Mouse (Mus musculus): ENCODE data around the gene Ick.

DNA sequence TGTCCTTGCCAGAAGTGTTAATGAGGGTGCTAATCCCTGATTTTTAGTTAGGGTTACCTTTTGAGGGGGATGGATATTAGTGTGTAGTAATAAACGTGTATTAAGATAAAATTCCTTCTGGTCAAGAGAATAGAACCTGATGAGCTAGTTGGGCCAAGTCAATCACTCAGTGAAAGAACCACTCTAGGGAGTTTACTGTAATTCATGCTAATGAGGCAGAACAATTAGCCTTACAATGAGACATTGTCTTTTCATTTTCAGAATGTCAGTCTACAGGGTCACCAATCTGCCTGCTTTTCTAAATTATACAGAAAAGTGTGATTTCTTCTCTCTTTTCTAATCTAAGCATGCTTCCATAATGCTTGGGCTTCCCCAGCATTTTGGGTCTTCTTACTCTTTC lies 65.0 kb downstream of the Ick start:
- TF ChIP-seq CTCF (IDR thresholded peaks at IDR 0.05; ENCODE audit: borderline replicate concordance, insufficient read depth, low read depth, low read length) (no peak), POLR2A (IDR thresholded peaks at IDR 0.05; ENCODE audit: borderline replicate concordance, insufficient read depth, low read length) (no peak)

Data from cerebellum, adult 2 months (tissue).